Mouse (Mus musculus) neural tube, embryonic 11.5 days (tissue): ENCODE results near the gene Cobll1. TPM values are rescaled to one million over a fixed set of nuclear protein-coding genes. Genes with fewer than 3 reads are reported as not detected.
"Not testable (repeated sequence)": the region's sequence is repeated elsewhere in the genome, so short reads cannot be mapped to it uniquely, and the experiment has no call there.

Source experiments
- ATAC-seq: fragments of 200-750 bp; cut with Nextera tagmentation; 2 replicates; pipeline ENCODE4 v1.8.0; 2017; ENCODE audit warnings: moderate number of reproducible peaks, mild to moderate bottlenecking, moderate TSS enrichment, moderate library complexity; ENCODE audit not compliant: insufficient read depth, low FRiP score, low TSS enrichment
- DNase-seq: peaks from one replicate; pipeline ENCODE4 v3.0.0-alpha.2; 2015; ENCODE audit warnings: low spot score
- H3K27ac ChIP-seq: fragments of 300-500 bp; sonication (generic); 2 replicates; pipeline ENCODE4 v1.5.1; 2014; ENCODE audit warnings: low read depth, mild to moderate bottlenecking, low read length
- H3K27me3 ChIP-seq: fragments of 300-500 bp; sonication (generic); 2 replicates; pipeline ENCODE4 v1.6.1; 2014; ENCODE audit warnings: mild to moderate bottlenecking, low read length, mixed read lengths; ENCODE audit not compliant: control insufficient read depth, insufficient read depth
- H3K36me3 ChIP-seq: fragments of 300-500 bp; sonication (generic); 2 replicates; pipeline ENCODE4 v1.6.1; 2014; ENCODE audit warnings: mild to moderate bottlenecking, low read length, moderate library complexity, mixed read lengths; ENCODE audit not compliant: control insufficient read depth, insufficient read depth
- H3K4me1 ChIP-seq: fragments of 300-500 bp; sonication (generic); 2 replicates; pipeline ENCODE4 v1.6.1; 2014; ENCODE audit warnings: low read length, mixed read lengths; ENCODE audit not compliant: control insufficient read depth, insufficient read depth
- H3K4me2 ChIP-seq: fragments of 300-500 bp; sonication (generic); 2 replicates; pipeline ENCODE4 v1.6.1; 2014; ENCODE audit warnings: low read depth, mild to moderate bottlenecking, moderate library complexity
- H3K4me3 ChIP-seq: fragments of 300-500 bp; sonication (generic); 2 replicates; pipeline ENCODE4 v1.5.1; 2014; ENCODE audit warnings: low read depth, low read length
- H3K9ac ChIP-seq: fragments of 300-500 bp; sonication (generic); 2 replicates; pipeline ENCODE4 v1.6.1; 2014; ENCODE audit warnings: mild to moderate bottlenecking, low read length
- H3K9me3 ChIP-seq: fragments of 300-500 bp; sonication (generic); 2 replicates; pipeline ENCODE4 v1.6.1; 2016; ENCODE audit warnings: low read length; ENCODE audit not compliant: control insufficient read depth
- WGBS: fragments of 180-500 bp; shearing (Covaris S2); extraction: QIAGEN DNeasy Blood & Tissue Kit; methylation state at CpG from one replicate; pipeline ENCODE4 v1.1.7; 2014; 5-methylcytosine and 5-hydroxymethylcytosine counted together
- polyA plus RNA-seq: library from polyadenylated mRNA; unstranded; fragments of >200 nt; fragmentation: Nextera tagmentation; extraction: Ambion mirVana; gene quantifications from 2 replicates; pipeline ENCODE4 v1.2.1, GENCODE M21; 2014

Gene Cobll1
- polyA plus RNA-seq, 1 experiment from 2014 or later, result 1.6 TPM

DNA sequence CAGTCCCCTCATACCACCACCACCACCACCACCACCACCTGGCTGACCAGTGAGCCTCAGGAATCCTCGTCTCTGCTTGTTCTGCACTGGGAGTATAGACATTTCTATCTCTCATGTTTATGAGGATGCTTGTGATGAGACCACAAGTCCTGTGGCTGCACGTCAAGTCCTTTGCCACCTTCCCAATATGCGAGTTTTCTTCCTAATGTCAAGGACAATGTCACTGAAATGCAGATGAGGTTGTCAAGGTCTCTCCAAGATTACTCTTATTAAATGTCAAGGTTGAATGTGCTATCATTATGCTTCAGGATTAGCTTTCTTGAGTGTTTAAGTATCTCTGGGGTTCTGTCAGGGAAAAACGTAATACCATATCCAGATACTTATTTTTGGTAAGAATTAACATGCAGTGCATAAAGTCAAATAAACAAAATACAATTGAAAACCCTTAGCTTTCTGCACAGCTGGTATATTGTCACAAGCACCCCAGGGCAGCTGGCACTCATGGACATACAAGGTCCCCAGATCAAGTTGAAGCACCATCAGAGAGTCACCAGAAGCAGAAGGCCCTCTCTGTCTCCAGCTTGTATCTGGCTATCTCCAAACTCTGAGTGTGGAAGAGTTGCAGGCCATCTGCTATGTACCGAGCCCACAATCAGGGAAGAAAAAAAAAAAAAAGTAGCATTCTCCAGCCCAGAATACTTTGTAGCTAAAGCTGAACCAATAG is 27.5 kb upstream of the Cobll1 start:
- DNase-seq (no peak), ATAC-seq (no peak)
- Histone ChIP-seq H3K27me3 (no peaks in the 10 kb centered on the region), H3K36me3 (no peaks in the 10 kb centered on the region), H3K9ac (no peak overlapping the region), H3K4me2 (no peak overlapping the region), H3K9me3 (no peaks in the 10 kb centered on the region), H3K4me3 (no peak overlapping the region), H3K27ac (no peak overlapping the region), H3K4me1 (no peaks in the 10 kb centered on the region)
- 87% methylated on average over 5 of the region's 5 CpGs for WGBS

DNA sequence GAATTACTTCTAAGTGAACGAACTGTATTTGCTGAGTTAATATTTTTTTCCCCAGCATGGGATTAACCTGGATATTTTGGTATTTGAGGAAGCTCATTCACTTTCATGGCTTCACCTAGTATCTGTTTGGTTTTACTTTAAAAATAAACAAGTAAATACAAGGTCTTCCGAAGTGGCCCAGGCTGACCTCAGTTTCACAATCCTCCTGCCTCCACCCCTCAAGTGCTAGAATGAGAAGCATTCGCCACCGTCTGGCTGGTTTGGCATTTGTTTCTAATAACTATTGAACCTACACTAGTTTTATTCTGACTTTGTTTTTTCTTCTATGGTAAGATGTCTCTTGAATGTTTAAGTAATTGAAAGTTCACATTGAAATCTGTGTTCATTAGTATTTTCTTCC is 23.0 kb upstream of the Cobll1 start:
- H3K36me3 ChIP-seq, result no peaks in the 10 kb centered on the region
- no peak overlapping the region for H3K4me2 ChIP-seq
- H3K4me1 ChIP-seq, result no peaks in the 10 kb centered on the region
- H3K9ac ChIP-seq, result no peak overlapping the region
- 90% methylated on average over 4 of the region's 4 CpGs for WGBS
- DNase-seq (no peak), ATAC-seq (no peak)
- H3K4me3 ChIP-seq, result no peak overlapping the region
- no peaks in the 10 kb centered on the region for H3K9me3 ChIP-seq
- H3K27me3 ChIP-seq, result no peaks in the 10 kb centered on the region
- H3K27ac ChIP-seq, result no peak overlapping the region

DNA sequence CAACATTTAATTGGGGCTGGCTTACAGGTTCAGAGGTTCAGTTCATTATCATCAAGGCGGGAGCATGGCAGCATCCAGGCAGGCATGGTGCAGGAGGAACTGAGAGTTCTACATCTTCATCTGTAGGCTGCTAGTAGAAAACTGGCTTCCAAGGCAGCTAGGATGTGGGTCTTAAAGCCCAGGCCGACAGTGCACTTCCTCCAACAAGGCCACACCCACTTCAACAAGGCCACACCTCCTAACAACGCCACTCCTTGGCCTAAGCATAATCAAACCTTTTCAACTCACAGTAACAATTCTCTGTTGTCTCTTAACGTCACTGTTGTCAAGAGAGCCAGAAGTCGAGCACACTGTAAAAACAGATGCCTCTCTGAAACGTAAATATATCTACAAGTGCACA is 21.6 kb upstream of the Cobll1 start:
- H3K9ac ChIP-seq, H3K36me3 ChIP-seq, H3K4me2 ChIP-seq, DNase-seq, H3K4me3 ChIP-seq, H3K27ac ChIP-seq, ATAC-seq, H3K4me1 ChIP-seq, H3K27me3 ChIP-seq, H3K9me3 ChIP-seq: not testable (repeated sequence)
- 78% methylated on average over 6 of the region's 6 CpGs for WGBS

DNA sequence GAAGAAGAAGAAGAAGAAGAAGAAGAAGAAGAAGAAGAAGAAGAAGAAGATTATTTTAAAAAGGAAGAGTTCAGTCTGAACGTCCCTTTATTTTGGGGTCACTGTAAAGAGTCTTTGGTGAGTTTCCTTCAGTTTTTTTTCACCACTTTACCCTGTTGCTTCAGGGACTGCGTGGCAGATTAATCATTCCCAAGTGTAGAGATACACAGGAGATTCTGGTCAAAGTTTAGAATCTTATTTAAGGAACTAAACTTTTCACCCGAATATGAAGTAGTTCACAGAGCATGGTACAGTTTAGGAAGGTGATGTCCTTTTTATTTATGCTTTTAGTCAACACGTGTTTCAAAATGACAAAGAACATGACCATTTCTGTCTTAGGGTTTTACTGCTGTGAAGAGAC is 21.2 kb upstream of the Cobll1 start:
- WGBS, result 87% methylated on average over 4 of the region's 4 CpGs
- Histone ChIP-seq H3K4me2 (no peak overlapping the region), H3K9ac (no peak overlapping the region), H3K36me3 (no peaks in the 10 kb centered on the region), H3K4me1 (no peaks in the 10 kb centered on the region), H3K27me3 (no peaks in the 10 kb centered on the region), H3K4me3 (no peak overlapping the region), H3K9me3 (no peaks in the 10 kb centered on the region), H3K27ac (no peak overlapping the region)
- ATAC-seq, result no peak
- DNase-seq, result no peak

DNA sequence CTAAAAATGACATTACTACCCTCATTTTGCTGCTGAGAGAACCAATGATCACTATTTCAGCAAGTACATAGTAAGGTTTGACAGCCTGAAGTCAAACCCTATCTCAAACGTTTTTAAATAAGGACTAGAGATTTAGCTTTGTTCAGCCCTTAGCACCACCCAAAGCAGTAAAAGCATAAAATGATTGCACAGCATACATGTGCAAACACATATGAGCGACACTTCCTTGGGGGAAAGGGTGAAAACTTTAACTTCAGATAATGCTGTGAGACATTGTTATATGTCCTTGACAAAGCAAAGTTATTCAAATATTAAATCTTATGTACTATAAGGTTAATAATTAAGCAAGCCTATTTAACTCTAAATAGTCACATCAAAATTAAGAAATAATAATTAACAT is 18.2 kb upstream of the Cobll1 start:
- Histone ChIP-seq H3K4me3 (no peak overlapping the region), H3K36me3 (no peaks in the 10 kb centered on the region), H3K4me2 (no peak overlapping the region), H3K27ac (no peak overlapping the region), H3K27me3 (no peaks in the 10 kb centered on the region), H3K9ac (no peak overlapping the region), H3K4me1 (no peaks in the 10 kb centered on the region), H3K9me3 (no peaks in the 10 kb centered on the region)
- ATAC-seq (no peak), DNase-seq (no peak)
- 62% methylated on average over 2 of the region's 2 CpGs for WGBS

DNA sequence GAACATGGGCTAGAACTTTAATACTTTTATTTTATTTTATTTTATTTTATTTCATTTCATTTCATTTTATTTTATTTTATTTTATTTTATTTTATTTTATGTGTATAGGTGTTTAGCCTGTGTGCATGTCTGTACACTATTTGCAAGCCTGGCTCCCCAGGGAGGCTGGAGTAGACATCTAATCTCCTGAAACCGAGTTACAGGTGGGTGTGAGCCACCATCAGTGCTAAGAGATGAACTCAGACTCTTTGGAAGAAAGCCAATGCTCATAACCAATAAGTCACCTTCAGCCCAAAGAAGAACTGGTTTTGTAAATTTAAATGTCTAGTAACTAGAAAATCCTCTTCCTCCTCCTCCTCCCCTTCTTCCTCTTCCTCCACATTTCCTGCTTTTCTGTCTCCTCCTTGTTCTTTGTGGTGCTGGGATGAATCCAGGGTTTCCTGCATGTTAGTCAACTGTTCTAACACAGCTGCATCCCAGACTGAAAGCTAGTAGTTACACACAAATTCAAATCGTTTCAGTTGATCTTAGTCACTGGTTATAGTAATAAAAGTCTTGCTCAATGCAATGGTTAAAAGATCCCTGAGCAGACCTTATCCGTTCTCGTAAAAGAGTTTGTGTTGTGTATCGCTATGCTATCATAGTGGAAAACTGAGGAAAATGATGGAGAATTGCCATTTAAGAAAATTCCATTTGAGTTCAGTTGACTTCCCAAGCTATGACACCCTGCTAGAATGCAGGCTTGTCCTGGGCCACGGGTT is 17.5 kb upstream of the Cobll1 start:
- no peaks in the 10 kb centered on the region for H3K4me1 ChIP-seq
- no peaks in the 10 kb centered on the region for H3K36me3 ChIP-seq
- H3K4me3 ChIP-seq, result no peak overlapping the region
- no peaks in the 10 kb centered on the region for H3K9me3 ChIP-seq
- no peak for DNase-seq
- no peak overlapping the region for H3K9ac ChIP-seq
- WGBS, result 83% methylated on average over 6 of the region's 6 CpGs
- H3K27me3 ChIP-seq, result no peaks in the 10 kb centered on the region
- ATAC-seq, result no peak
- no peak overlapping the region for H3K4me2 ChIP-seq
- H3K27ac ChIP-seq, result no peak overlapping the region

DNA sequence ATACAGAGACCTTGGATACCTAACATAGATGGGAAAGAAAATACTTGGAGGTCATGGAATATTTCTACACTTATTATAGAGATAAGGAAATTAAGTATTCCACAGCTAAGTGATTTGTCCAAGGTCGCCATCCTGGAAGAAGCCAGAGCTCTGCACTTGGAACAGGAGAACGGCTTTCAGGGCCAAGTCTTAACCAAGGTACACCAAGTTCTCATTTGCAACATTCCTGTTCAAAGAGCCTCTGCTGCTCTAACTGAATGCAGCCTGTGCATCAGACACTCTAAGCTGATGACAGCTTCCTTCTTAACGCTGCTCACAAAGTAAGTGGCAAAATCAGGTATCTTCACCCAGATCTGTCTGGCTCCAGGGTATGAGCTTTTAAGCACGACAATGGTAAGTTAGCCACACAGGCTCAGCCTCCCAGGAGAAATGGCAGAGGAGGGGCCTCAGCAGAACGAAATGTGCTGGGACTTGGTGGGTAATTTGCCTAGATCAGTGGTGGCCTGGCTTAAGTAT is 11.4 kb upstream of the Cobll1 start:
- Histone ChIP-seq H3K4me1 (no peaks in the 10 kb centered on the region), H3K4me3 (no peak overlapping the region), H3K27me3 (no peaks in the 10 kb centered on the region), H3K36me3 (no peaks in the 10 kb centered on the region), H3K27ac (no peak overlapping the region), H3K9ac (no peak overlapping the region), H3K4me2 (no peak overlapping the region), H3K9me3 (no peaks in the 10 kb centered on the region)
- ATAC-seq (no peak), DNase-seq (no peak)
- WGBS, result 65% methylated on average over 5 of the region's 5 CpGs

DNA sequence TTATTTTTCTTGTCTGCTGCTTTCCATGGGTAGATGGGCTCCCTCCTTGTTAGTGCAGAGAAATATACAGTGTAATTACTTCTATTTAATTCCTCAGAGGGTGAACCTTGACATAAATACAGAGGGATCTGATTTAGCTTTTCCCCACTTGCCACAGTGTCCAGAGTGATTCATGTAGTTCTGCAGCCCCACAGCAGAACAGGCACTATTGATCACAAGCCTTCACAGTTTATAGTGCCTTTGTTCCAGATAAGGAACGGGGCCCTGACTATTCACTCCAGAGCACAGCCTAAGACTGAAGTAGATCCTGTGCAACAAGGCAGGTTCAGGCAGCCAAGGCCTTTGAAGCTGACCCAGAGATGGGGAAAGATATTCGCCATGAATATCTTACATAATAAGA is 10.4 kb upstream of the Cobll1 start:
- Histone ChIP-seq H3K27ac (no peak overlapping the region), H3K9ac (no peak overlapping the region), H3K9me3 (no peaks in the 10 kb centered on the region), H3K36me3 (no peaks in the 10 kb centered on the region), H3K27me3 (no peaks in the 10 kb centered on the region), H3K4me3 (no peak overlapping the region), H3K4me1 (no peaks in the 10 kb centered on the region), H3K4me2 (no peak overlapping the region)
- 51% methylated on average over 2 of the region's 2 CpGs for WGBS
- DNase-seq (no peak), ATAC-seq (no peak; the same call in 1 of the 2 replicates)
